Mouse (Mus musculus) kidney, embryonic 14.5 days (tissue): ENCODE measurements around the gene Cyp3a16. TPM values are rescaled to one million over a fixed set of nuclear protein-coding genes. Genes with fewer than 3 reads are reported as not detected.
"Not testable (repeated sequence)": the region's sequence is repeated elsewhere in the genome, so short reads cannot be mapped to it uniquely, and the experiment has no call there.

Experiments used
- ATAC-seq: fragments of 200-750 bp; cut with Nextera tagmentation; 2 replicates; pipeline ENCODE4 v1.8.0; 2017; ENCODE audit warnings: moderate number of reproducible peaks, mild to moderate bottlenecking, moderate TSS enrichment, moderate library complexity; ENCODE audit not compliant: low FRiP score, low TSS enrichment
- H3K27ac ChIP-seq: fragments of 300-500 bp; sonication (generic); 2 replicates; pipeline ENCODE4 v1.5.1; 2014; ENCODE audit warnings: low read depth, mild to moderate bottlenecking, low read length, moderate library complexity, mixed read lengths
- H3K27me3 ChIP-seq: fragments of 300-500 bp; sonication (generic); 2 replicates; pipeline ENCODE4 v1.6.1; 2014; ENCODE audit warnings: mild to moderate bottlenecking, low read length; ENCODE audit not compliant: control insufficient read depth, insufficient read depth
- H3K36me3 ChIP-seq: fragments of 300-500 bp; sonication (generic); 2 replicates; pipeline ENCODE4 v1.6.1; 2014; ENCODE audit warnings: low read length, mixed read lengths; ENCODE audit not compliant: control insufficient read depth, insufficient read depth
- H3K4me1 ChIP-seq: fragments of 300-500 bp; sonication (generic); 2 replicates; pipeline ENCODE4 v1.6.1; 2014; ENCODE audit warnings: low read length, mixed read lengths; ENCODE audit not compliant: control insufficient read depth, insufficient read depth
- H3K4me2 ChIP-seq: fragments of 300-500 bp; sonication (generic); replicated peaks from 2 replicates; pipeline ENCODE4 v1.6.1; 2014; ENCODE audit warnings: low read depth, mild to moderate bottlenecking, low read length
- H3K4me3 ChIP-seq: fragments of 300-500 bp; sonication (generic); 2 replicates; pipeline ENCODE4 v1.5.1; 2014; ENCODE audit warnings: mild to moderate bottlenecking, low read length
- H3K9ac ChIP-seq: fragments of 300-500 bp; sonication (generic); 2 replicates; pipeline ENCODE4 v1.6.1; 2014; ENCODE audit warnings: low read depth, mild to moderate bottlenecking, low read length, moderate library complexity
- H3K9me3 ChIP-seq: fragments of 300-500 bp; sonication (generic); 2 replicates; pipeline ENCODE4 v1.6.1; 2016; ENCODE audit warnings: low read length; ENCODE audit not compliant: control insufficient read depth
- WGBS: fragments of 180-500 bp; shearing (Covaris S2); extraction: QIAGEN DNeasy Blood & Tissue Kit; methylation state at CpG from one replicate; pipeline ENCODE4 v1.1.7; 2014; 5-methylcytosine and 5-hydroxymethylcytosine counted together
- polyA plus RNA-seq: library from polyadenylated mRNA; unstranded; fragments of >200 nt; fragmentation: Nextera tagmentation; extraction: Ambion mirVana; gene quantifications from 2 replicates; pipeline ENCODE4 v1.2.1, GENCODE M21; 2014

Gene Cyp3a16
- not detected in 2 replicates for polyA plus RNA-seq

DNA sequence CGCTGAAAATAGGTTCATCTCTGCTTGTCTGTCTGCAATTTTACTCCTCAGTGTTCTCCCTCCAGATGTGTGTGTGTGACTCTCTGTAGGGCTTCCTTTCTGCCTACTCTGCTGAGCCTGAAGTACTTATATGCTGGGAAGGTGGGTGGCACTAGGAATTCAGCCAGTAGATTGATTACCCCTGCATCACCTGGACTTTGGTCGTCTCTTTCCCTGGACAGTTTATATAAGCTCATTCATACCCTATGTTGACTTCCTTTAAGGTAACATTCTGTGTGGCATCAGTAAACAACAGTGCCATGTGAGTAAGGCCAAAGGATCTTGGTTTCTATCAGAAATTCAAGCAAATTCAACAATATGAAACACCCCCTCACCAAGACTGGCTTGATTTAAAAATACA is at the start of gene Cyp3a16:
Cyp3a16 (minus strand) TSS at position 101 of the 400 bp plus-strand sequence.
- 63% methylated on average over 2 of the region's 2 CpGs for WGBS
- not testable (repeated sequence) for H3K4me1 ChIP-seq, H3K27ac ChIP-seq, H3K27me3 ChIP-seq, H3K9ac ChIP-seq, H3K9me3 ChIP-seq, ATAC-seq, H3K4me2 ChIP-seq, H3K4me3 ChIP-seq, H3K36me3 ChIP-seq

DNA sequence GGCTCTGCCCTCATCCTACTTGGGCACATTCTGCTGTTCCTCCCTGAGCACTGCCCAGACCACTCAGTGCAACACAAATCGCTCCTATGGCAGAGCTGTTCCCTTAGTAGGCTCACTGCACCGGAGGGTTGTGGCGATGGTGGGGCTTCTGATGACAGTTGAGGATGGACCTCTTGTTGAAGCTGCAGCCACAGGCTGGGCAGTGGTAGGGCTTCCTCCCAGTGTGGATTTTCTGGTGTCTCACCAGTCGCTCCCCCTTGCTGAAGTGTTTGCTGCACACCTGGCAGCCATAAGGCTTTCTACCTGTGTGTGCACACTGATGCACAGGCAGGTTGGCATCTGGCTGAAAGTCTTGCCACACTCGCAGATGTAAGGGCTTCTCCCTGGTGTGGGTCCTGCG is 20.8 kb upstream of the Cyp3a16 start:
- H3K4me2 ChIP-seq = no peak overlapping the region
- H3K4me1 ChIP-seq = no peaks in the 10 kb centered on the region
- H3K27ac ChIP-seq = no peak overlapping the region
- H3K9ac ChIP-seq = no peak overlapping the region
- H3K36me3 ChIP-seq = no peaks in the 10 kb centered on the region
- no CpG with 5 or more reads among the region's 6 CpGs for WGBS
- H3K4me3 ChIP-seq = no peak overlapping the region
- no peaks in the 10 kb centered on the region for H3K27me3 ChIP-seq
- ATAC-seq = no peak
- no peaks in the 10 kb centered on the region for H3K9me3 ChIP-seq

DNA sequence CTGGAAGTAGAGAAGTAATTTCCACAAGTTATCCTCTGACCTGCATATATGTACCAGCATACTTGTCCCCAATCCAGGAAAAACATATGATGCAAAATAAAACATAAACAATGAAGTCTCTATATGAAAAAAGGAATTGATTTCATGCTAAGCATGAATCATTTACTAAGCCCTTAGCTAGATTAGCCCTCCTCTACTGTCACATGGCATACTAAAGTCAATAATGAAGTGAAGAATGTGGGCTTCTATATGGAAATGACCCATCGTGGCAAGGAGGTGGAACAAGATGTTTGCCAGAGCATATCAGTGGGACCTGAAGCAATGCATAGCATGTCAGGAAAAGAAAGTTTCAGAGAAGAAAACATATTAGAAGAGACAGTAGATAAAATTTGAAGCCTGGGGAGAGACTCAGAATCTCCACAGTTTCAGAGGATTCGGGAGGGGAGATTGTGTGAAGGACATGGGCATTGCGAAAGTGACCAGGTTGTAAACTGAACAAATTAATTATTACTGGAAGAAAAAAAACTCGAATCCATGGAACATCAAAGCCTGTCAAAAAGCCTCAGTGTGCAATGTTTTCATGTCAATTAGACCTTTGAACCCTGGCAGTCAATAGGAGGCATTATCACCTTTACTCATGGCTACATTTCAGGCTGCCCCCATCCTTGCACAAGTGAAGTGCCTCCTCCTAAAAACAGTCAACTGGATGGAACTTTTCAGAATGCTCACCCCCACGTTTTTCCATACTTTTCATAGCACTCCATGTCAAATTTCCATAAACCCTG is 5.0 kb downstream of the Cyp3a16 start:
- H3K36me3 ChIP-seq = no peaks in the 10 kb centered on the region
- H3K9ac ChIP-seq = no peak overlapping the region
- no peak overlapping the region for H3K4me2 ChIP-seq
- H3K27me3 ChIP-seq = no peaks in the 10 kb centered on the region
- H3K4me1 ChIP-seq = no peaks in the 10 kb centered on the region
- H3K4me3 ChIP-seq = no peak overlapping the region
- no peak for ATAC-seq
- H3K9me3 ChIP-seq = 0 out of 2 replicates have a peak, but pooled peaks cover 3% of the 10 kb centered on the region
- no peak overlapping the region for H3K27ac ChIP-seq
- WGBS = 58% methylated on average over 5 of the region's 5 CpGs

DNA sequence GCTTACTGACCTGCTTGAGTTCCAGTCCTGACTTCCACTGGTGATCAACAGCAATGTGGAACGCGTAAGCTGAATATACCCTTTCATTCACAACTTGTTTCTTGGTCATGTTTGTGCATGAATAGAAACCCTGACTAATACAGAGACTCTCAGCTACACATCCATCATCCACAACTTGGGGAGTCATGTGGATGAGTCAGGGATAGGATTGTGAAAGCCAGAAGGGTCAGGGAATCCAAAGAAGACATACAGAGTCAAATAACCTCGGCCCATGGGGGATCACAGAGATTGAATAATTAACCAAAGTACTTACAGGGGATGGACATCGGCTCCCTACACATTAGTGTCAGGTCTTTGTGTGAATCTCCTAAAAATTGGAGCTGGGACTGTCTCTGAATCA is 7.2 kb downstream of the Cyp3a16 start:
- Histone ChIP-seq H3K27ac (no peak overlapping the region), H3K9me3 (0 out of 2 replicates have a peak, but pooled peaks cover 3% of the 10 kb centered on the region), H3K36me3 (no peaks in the 10 kb centered on the region), H3K9ac (no peak overlapping the region), H3K4me3 (no peak overlapping the region), H3K4me1 (no peaks in the 10 kb centered on the region), H3K27me3 (no peaks in the 10 kb centered on the region), H3K4me2 (no peak overlapping the region)
- no peak for ATAC-seq
- WGBS = 83% methylated on average over 4 of the region's 4 CpGs

DNA sequence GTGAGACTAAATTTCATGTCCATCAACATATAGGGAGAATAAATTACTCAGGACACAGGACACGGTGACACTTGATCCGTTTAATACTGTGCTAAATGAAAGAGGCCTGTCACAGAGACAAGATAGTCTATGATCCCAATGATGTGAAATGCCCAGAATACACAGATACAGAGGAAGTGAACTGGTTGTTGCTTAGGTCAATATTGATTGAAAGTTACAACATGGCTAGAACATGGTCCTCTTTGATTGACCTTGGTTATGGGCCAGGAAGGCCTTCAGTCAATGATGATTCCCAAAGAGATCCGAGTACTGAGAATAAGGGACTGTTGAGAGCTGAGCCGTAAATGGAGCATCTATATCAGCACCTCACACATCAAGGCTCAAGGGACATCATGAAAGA is 15.1 kb downstream of the Cyp3a16 start:
- no peak overlapping the region for H3K27ac ChIP-seq

DNA sequence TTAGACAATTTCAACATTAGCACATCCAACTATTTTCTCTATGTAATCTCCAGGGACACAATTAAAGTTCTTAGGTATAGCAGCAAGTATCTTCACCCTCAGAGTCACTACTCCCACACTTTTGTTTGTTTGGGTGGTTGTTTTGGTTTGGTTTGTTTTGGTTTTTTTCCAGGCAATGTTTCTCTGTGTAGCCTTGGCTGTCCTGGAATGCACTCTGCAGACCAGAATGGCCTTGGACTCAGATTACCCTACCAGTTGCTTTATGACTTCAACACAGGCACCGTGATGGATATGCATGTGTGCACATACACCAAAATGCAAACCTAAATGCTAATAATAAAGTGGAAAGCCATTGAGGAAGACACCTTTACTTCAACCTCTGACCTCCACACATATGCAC is 35.8 kb downstream of the Cyp3a16 start:
- no peak overlapping the region for H3K9ac ChIP-seq
- H3K9me3 ChIP-seq = peaks cover 7% of the 10 kb centered on the region; the same call in 1 of the 2 replicates
- no peak overlapping the region for H3K4me3 ChIP-seq
- no peaks in the 10 kb centered on the region for H3K36me3 ChIP-seq
- H3K27me3 ChIP-seq = no peaks in the 10 kb centered on the region
- H3K4me1 ChIP-seq = no peaks in the 10 kb centered on the region
- 91% methylated on average over 1 of the region's 1 CpGs for WGBS
- no peak for ATAC-seq
- H3K4me2 ChIP-seq = no peak overlapping the region
- H3K27ac ChIP-seq = no peak overlapping the region

More for the DNA sequence above, 15.1 kb downstream of the Cyp3a16 start:
- WGBS = 86% methylated on average over 4 of the region's 4 CpGs
- Histone ChIP-seq H3K9me3 (peaks cover 6% of the 10 kb centered on the region; the same call in 1 of the 2 replicates), H3K4me3 (no peak overlapping the region), H3K9ac (no peak overlapping the region), H3K36me3 (no peaks in the 10 kb centered on the region), H3K4me1 (no peaks in the 10 kb centered on the region), H3K27me3 (no peaks in the 10 kb centered on the region), H3K4me2 (no peak overlapping the region)
- no peak for ATAC-seq

DNA sequence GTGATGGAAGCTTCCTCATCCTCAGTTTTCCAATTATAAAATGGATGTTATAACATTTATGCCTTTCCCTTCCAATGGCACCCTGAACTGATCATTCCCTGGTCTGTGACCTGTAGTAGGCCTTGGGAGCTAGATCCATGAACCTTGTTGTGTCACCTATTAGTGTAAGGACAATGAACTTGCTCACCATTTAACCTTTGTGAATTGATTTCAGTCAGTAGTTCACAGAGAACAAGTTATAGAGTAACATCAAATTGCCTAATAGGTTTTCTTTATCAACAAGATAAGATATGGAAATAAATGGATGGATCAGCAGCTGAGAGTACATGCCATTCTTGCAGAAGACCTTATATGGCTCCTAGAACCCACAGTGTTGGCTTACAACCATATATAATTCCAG is 38.5 kb downstream of the Cyp3a16 start:
- Histone ChIP-seq H3K4me3 (no peak overlapping the region), H3K4me2 (no peak overlapping the region), H3K36me3 (no peaks in the 10 kb centered on the region), H3K9ac (no peak overlapping the region), H3K27ac (no peak overlapping the region), H3K4me1 (no peaks in the 10 kb centered on the region), H3K27me3 (no peaks in the 10 kb centered on the region), H3K9me3 (peaks cover 7% of the 10 kb centered on the region; the same call in 1 of the 2 replicates)
- no peak for ATAC-seq

DNA sequence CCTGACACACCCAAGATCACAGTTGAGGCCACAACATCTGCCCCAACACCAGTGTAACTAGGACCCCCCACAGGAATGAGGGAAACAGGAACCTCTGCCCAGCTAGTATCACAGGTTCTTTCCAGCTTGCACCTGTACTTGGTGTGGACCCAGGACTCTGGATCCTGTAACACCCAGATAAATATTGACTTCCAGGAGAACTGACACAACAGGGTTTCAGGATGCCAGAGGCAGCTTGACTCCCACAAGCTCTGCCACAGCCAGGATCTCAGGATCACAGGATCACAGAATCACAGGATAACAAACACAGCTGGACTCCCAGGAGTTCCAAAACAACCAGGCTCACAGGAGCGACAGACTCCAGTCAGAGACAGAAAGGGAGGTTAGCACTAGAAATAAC is 47.2 kb downstream of the Cyp3a16 start:
- Histone ChIP-seq H3K4me2 (no peak overlapping the region), H3K27me3 (no peaks in the 10 kb centered on the region), H3K9ac (no peak overlapping the region), H3K9me3 (no peaks in the 10 kb centered on the region), H3K36me3 (no peaks in the 10 kb centered on the region), H3K4me3 (no peak overlapping the region), H3K4me1 (no peaks in the 10 kb centered on the region), H3K27ac (no peak overlapping the region)
- ATAC-seq = no peak
- 74% methylated on average over 1 of the region's 1 CpGs for WGBS

DNA sequence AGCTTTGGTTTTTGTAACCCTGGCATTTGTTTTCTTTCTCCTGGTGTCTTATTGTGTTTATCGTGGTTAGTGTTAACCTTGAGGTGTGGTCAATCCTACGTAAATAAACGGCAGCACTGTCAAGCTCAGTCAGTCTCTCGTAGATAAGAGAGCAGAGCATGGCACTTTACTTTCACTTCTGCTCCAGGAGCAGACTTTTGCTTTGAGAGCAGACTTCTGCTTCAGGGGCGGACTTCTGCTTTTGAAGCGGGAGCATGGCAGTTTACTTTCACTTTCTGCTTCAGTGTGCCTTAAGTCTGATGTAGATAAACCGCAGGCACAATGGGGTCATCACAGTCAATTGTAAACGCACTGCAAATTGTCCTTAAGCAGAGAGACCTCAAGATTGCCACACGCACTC is 54.1 kb downstream of the Cyp3a16 start:
- not testable (repeated sequence) for H3K9ac ChIP-seq, H3K4me1 ChIP-seq, ATAC-seq, H3K4me3 ChIP-seq, H3K9me3 ChIP-seq, H3K27me3 ChIP-seq, H3K27ac ChIP-seq, H3K4me2 ChIP-seq, H3K36me3 ChIP-seq
- 88% methylated on average over 9 of the region's 9 CpGs for WGBS
